Mouse (Mus musculus): ENCODE measurements around the gene Begain.

DNA sequence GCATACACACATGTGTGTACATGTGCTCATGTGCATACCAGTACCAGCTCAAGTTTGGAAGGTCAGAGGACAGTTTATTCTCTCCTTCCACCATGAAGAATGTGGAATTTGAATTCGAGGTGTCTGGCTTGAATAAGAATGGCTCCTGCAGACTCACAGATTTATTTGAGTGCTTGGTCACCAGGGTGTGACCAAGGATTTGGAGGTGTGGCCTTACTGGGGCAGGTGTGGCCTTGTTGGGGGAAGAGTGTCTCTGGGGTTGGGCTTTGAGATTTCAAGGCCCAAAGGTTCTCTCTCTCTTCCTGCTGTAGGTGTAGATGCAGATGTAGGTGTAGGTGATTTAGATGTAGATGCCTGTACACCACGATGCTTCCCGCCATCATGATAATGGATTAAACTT, 15.5 kb upstream of the Begain start:
- TF ChIP-seq POLR2A (IDR thresholded peaks at IDR 0.05; ENCODE audit: insufficient read depth, low read depth, low read length), result no peak
- TF ChIP-seq CTCF (IDR thresholded peaks at IDR 0.05), result no peak
